Mouse (Mus musculus) left cerebral cortex, postnatal 10 days (tissue): ENCODE results near the gene Spred1. TPM values are rescaled to one million over a fixed set of nuclear protein-coding genes. Genes with fewer than 3 reads are reported as not detected.

Source experiments
- DNase-seq, 2 experiments: peaks; one replicate each; pipeline ENCODE4 v3.0.0; 2021 to 2022; ENCODE audit warnings: low spot score in 2 of 2, mixed read lengths in 1 of 2; ENCODE audit errors: extremely low spot score in 1 of 2
- intact Hi-C: fragments of 180-260 bp; cut with DNase I; formaldehyde crosslinking; loops from one replicate; pipeline ENCODE4 v1.15.1; 2025
- total RNA-seq, 2 experiments: library from RNA; stranded (reverse); gene quantifications; 2 replicates each; pipeline ENCODE4 v1.2.3; 2021

Gene Spred1
- total RNA-seq, 2 experiments from 2014 or later, result 71.8 to 73.6 TPM

- DNase-seq, result no peak
- intact Hi-C loops, result no loop called here
These were observed 31.0 kb downstream of the Spred1 start for GRCm38 (mm10) chr2:117152161-117152560.

- DNase-seq, result no peak
- intact Hi-C loops, result no loop called here
These were observed 47.2 kb downstream of the Spred1 start for GRCm38 (mm10) chr2:117168379-117168778.

GRCm38 (mm10) chr2:117169037-117169436, 47.9 kb downstream of the Spred1 start:
- intact Hi-C loops, result no loop called here
- no peak for DNase-seq

DNA sequence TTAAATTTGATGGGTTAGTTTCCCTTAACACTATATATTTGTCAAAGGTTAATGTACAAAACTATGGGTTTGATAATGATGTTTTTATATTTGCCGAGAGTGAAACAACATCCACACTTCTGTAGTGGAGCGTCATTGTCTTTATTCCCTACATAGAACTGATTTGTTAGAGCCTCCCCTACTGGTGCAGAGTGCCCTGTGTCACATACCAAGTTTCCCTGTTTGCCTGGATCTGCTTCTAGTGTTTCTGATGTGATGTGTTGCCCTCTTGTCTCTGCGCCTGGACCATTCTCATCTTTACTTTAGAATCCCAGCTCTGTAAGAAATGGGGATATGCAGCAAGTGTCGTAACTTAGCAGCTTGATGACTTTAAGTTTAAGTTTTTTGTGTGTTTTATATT, 51.8 kb downstream of the Spred1 start:
- no peak for DNase-seq
- intact Hi-C loops, result no loop called here

- intact Hi-C loops, result no loop called here
- no peak for DNase-seq
These were observed 54.9 kb downstream of the Spred1 start for GRCm38 (mm10) chr2:117176066-117176465.

DNA sequence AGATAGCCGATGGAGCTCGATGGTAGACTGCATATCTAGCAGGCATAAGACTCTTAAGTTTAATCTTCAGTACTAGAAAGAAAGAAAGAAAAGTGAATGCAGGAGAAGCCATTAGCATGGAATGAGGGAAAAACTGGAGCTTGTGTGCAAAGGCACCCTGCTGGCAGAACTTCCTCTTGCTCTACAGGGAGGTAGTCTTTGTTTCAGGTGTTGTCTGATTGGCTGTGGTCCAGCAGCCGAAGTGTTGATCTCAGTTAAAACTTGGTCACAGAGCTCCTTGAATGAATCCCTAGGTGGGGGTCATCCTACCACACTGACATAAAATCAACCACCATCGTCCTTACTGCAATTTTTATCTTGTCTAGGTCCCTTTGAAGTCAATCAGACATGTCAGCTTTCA, 55.8 kb downstream of the Spred1 start:
- intact Hi-C loops, result no loop called here
- DNase-seq, result no peak

- intact Hi-C loops, result loop anchor here (2.0 to 5.0 kb wide), 4 partner anchors 52 to 282 kb away; partner anchors contain the start of gene Spred1
- peak; percentile 76 to 83 for DNase-seq
These were observed 59.2 kb downstream of the Spred1 start for GRCm38 (mm10) chr2:117180250-117180885.

DNA sequence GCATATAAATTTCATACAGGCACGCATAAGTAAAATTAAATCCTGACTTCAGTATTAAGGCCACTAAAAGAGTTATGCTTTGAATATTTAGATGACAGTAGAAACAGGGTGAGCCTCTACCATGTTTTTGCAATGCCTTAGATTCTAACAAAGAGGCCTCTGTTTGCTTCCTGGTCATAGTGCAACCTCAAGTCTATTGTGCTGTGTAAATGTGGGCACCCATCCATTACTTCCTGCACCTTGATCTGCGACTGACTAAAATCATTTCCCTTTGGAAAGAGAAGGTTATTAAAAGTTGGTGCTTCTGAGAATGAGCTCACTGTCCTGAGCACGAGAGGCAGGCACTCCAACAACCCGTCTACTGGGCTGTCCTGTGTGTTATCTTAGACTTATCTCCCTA, 64.4 kb downstream of the Spred1 start:
- no peak for DNase-seq
- intact Hi-C loops, result no loop called here

DNA sequence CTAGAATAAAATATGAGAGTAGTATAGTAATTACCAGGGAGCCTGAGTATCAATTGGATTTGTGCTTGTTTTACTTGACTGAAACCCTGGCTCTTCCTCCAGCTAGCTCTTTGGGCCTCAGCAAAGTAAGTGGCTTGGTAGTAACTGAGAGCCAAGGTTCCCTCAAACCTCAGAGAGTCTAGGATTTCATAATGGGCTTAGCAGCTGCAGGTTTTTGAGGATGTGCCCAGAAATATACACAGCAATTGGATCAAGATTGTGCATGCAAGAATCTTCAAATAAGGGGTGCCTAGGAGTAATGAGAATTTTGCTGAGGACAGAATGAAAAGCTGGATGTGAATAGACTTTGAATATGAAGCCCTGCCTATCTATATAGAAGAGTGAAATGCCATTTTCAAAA, 69.7 kb downstream of the Spred1 start:
- intact Hi-C loops, result no loop called here
- DNase-seq, result no peak

DNA sequence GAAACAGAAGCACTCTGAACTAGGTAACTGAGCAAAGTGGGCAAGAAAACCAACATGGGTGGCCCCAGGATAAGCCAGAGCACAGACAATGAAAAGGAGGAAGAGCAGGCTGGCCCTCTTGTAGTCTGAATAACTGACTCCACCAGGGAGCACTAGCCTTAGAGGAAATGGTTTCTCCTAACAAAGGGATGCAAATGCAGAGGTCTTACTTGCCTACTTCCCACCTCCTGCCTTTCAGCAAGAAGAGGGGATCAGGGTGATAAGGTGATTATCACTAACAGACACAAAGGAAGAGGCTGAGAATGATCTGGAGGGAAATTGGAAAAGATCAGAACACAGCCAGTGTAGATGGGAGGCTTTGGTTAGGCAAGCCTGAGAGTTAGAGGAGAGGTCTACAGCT, 73.1 kb downstream of the Spred1 start:
- no peak for DNase-seq
- intact Hi-C loops, result no loop called here

GRCm38 (mm10) chr2:117195151-117195550, 74.0 kb downstream of the Spred1 start:
- DNase-seq, result no peak
- intact Hi-C loops, result no loop called here

GRCm38 (mm10) chr2:117195578-117195977, 74.4 kb downstream of the Spred1 start:
- DNase-seq, result no peak
- intact Hi-C loops, result no loop called here

- intact Hi-C loops, result no loop called here
- no peak for DNase-seq
These were observed 79.7 kb downstream of the Spred1 start for GRCm38 (mm10) chr2:117200869-117201338.

GRCm38 (mm10) chr2:117203350-117203749, 82.2 kb downstream of the Spred1 start:
- peak in 1 of 2 experiments; percentile 36 for DNase-seq
- intact Hi-C loops, result no loop called here

GRCm38 (mm10) chr2:117204534-117204933, 83.4 kb downstream of the Spred1 start:
- DNase-seq, result no peak
- intact Hi-C loops, result no loop called here

DNA sequence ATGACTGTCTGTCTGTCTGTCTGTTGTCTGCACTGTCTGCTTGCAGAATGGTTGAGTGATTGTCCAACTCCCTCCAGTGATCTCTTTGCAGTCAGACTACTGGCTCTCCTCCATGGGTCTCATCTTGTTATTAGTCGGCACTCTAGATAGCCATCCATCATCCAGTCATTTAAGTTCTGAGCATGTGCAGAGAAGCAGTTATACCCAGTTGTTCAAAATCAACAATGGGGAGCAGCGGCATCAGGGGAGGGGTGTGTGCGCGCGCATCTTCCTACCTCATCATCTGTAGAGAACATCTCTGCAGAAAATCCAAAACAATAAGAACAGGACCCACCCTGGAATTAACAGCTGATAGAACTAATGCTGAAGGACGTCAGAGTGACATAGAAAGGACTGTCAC, 83.9 kb downstream of the Spred1 start:
- no peak for DNase-seq
- intact Hi-C loops, result no loop called here

DNA sequence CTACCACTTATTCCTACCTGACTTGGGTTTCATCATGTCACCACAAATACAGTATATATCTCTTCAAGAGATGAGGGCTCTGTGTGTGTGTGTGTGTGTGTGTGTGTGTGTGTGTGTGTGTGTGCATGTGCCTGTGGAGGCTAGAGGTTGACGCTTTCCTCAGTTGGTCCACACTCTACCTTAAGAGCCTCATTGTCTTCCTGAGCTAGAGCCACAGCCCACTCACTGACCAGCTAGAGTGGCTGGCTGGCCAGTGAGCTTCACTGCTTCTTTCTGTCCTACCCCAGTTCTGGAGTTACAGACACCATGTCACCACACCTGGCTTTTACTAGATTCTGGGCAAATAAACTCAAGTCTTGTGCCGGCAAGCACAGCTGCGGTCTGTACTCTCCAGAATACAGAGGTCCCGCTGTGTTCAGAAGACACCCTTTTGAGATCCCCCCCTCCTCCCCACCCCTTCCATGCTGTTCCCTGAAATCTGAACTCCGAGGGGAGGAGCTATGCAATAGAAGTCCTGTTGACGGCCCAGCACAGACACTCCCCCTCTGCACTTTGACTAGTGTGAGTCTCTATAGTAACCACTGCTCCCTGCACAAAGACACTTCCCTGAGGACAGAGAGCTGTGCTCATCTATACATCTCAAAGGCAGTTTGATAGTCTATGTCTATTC, 89.4 kb downstream of the Spred1 start:
- peak in 1 of 2 experiments; percentile 35 for DNase-seq

DNA sequence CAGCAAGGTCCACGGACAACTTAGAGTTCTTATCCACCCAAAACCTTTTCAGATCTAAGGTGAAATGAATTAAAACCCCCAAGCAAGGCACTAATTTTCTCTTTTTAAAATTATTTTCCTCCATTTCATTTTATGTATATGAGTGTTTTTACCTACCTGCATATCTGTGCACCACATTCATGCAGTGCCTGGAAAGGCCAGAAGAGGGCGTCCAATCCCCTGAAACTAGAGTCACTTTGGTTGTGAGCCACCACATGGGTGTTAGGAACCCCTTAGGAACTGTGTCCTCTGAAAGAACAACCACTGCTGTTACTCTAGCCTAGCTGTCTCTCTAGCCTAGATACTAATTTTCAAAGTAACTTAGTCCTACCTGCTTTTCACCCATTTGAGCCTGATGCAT, 95.0 kb downstream of the Spred1 start:
- no peak for DNase-seq

More for the DNA sequence above, 89.4 kb downstream of the Spred1 start:
- intact Hi-C loops, result no loop called here

GRCm38 (mm10) chr2:117217695-117218216, 96.6 kb downstream of the Spred1 start:
- intact Hi-C loops, result no loop called here

More for the DNA sequence above, 95.0 kb downstream of the Spred1 start:
- intact Hi-C loops, result no loop called here

GRCm38 (mm10) chr2:117219536-117219935, 98.4 kb downstream of the Spred1 start:
- no peak for DNase-seq
- intact Hi-C loops, result no loop called here

More at GRCm38 (mm10) chr2:117217695-117218216, 96.6 kb downstream of the Spred1 start:
- DNase-seq, result peak in 1 of 2 experiments; percentile 31
